Mouse (Mus musculus): ENCODE results near the gene Acap2.

The Acap2 gene

DNA sequence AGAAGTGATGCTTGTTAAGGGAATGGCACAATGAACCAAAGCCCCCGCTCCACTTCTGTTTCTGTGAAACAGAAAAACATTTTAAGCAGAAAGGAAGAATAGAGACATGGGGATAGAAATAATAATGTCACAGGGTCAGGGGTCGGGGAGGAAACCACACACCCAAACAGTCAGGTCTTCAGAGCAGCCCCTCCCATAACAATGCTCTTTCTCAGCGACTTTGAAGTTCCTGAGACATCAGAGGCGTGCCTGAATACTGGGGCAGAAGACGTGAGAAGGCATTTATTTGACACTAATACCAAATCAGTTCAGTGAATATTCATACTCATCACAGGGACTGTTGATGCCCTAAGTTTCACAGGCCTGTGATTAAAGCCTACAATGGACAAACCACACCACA, 155.8 kb downstream of the Acap2 start:
- 77% methylated on average over 5 of the region's 5 CpGs for WGBS

- 86% methylated on average over 5 of the region's 5 CpGs for WGBS
Observed at GRCm38 (mm10) chr16:31043136-31043535, 157.9 kb downstream of the Acap2 start.
